Mouse (Mus musculus) monocyte, adult 2 months (primary cell): Measurements from ENCODE around the gene Phlda1.

Experiments
- DNase-seq, 2 experiments: peaks; one replicate each; pipeline ENCODE4 v3.0.0; 2022; ENCODE audit warnings: low spot score in 2 of 2, low read depth in 1 of 2

The Phlda1 gene

DNA sequence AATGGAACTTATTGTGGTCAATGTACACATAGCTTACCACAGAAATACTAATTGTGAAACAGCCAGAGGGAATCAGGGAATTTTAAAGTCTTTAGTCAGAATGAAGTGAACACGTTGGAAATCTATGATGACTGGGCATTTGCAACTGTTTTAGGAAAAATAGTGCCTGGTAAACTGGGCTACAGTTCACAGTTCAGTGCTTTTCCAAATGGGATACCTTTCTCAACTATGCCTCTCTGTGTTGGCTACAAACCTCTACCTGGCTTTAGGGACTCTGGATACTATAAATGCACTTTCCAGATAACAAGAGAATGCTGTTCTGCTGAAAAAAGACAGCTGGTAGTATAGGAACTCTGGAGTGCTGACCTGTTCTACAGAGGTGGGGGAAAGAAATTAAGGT lies 1.5 kb upstream of the Phlda1 start:
- no peak for DNase-seq

DNA sequence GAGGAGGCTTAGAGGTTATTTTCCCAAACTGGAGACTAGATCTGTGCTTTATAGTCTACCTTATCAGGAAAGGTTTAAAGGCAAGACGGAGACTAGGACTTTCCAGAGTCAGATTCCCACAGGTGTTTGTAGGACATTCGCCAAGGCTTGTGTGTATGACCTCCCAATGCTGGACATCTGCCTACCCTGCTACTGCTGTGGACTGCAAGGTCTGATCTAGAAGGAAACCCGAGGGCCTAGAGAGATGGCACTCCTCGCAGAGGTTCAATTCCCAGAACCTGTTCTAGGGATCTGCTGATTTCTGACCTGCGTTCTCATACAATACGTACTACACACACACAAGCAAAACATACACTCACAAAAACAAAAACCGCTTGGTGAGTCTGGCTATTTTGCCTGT lies 680 bp upstream of the Phlda1 start:
- DNase-seq: no peak

DNA sequence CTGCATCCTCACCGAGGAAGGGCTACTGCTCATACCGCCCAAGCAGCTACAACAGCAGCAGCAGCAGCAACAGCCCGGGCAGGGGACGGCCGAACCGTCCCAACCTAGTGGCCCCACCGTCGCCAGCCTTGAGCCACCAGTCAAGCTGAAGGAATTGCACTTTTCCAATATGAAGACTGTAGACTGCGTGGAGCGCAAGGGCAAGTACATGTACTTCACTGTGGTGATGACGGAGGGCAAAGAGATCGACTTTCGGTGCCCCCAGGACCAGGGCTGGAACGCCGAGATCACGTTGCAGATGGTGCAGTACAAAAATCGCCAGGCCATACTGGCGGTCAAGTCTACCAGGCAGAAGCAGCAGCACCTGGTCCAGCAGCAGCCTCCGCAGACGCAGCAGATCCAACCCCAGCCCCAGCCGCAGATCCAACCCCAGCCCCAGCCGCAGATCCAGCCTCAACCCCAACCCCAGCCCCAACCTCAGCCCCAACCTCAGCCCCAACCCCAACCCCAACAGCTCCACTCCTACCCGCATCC lies 907 bp downstream of the Phlda1 start:
- DNase-seq: no peak

DNA sequence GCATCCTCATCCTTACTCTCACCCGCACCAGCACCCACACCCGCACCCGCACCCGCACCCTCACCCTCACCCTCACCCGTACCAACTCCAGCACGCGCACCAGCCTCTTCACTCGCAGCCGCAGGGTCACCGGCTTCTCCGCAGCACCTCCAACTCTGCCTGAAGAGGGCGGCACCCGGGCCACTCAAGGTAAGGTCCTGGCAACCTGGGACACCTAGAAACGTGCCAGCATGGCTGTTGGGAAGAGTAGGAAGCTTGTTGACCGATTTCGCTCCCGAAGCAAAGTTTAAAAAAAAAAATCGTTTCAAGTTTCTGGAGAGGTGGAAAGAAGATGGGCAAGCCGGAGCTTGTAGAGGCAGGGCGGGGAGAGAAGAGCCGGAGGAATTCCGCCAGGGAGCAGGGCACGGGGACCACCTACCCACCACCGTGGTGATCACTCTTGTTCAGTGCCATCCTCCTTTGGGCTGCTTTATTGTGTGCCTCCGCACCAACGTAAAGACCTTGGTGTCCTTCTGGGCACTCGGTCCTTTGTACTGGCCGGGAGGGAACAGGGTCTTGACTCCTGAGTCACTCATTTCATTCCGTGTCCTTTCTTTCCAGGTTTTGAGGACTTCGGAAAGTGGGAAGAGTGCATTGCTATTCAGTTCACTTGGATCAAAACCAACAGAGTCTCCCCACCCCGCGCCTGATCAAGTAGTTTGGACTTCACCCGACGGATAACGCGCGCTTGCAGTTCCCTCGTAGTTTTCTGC lies 1.6 kb downstream of the Phlda1 start:
- DNase-seq: peak in 1 of 2 experiments; percentile 14

DNA sequence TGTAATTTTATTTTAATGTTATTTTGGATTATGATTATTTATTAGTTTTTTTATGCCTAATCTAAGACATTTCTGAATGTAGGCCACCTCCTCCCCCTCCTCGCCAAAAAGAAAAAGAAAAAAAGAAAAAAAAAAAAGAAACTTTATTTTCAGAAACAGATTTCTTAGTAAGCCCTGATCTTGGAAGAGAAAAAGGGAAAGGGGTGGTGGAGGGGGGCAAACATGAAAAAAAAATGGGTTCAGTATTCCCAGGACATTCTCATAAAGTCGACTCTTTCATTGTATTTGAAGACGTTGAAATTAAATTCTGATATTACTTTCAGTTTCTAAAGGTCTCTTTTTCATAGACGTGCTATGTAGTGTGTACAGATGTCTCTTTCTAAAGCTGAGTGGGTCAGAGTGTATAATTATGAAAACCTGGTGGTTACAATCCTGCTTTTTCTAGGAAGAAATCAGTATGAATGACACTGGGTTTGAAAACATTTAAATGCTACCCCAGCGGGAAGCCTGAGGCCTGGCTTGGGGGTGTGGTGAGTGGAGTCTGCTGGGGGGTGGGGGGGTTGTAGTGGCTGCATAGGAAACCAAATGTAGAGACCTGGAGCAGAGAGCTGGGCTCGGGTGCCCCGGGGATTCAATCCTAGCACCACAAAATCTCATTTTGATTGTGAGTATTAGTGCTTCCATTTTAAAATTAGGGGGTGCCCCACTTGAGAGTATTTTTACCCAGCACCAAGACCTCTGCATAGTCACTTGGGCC lies 2.4 kb downstream of the Phlda1 start:
- DNase-seq: no peak

DNA sequence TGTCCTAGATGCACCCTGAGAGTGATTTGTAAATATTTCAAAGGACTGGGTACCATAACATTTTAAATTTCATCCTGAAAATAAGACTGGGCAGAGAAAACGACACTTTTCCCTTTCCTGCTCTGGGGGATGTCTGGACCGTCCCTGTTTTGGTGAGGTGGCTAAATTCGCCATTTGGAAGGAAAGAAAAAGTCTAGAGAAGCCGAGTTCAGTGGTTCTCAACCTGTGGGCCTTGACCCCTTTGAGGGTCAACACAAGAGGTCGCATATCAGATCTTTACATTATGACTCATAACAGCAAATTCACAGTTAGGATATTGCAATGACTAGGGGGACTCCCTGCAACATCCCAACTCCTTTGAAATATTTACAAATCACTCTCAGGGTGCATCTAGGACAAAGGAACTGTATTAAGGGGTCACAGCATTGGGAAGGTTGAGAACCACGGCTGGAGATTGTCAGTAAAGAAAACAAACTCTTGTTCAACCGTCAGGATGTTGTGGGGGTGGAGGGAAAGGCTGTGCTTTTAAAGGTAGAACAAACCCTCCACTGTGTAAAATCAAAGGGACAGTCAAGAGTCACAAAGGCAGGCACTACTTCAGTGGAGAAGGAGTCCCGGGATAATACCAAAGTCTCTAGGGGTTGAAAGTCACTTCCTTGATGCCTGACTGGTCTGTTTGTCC lies 3.2 kb downstream of the Phlda1 start:
- DNase-seq: no peak

DNA sequence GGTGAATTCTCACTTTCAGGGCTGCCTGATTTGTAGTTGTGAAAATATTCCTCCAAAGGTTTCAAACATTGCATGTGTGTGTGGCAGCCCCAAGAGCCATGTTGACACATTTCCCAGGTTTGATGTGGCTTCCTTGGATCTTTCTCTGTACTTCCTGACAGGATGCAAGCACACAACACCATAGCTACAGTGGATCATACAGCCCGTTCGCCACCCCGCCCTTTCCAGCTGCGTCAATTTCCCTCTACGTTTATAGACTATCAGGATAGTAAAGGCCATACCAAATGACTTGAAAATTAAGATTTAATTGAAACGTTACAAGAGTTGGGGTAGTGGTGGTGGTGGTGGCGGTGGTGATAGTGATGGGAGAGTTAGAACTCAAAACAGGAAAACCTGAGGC lies 3.9 kb downstream of the Phlda1 start:
- no peak for DNase-seq

DNA sequence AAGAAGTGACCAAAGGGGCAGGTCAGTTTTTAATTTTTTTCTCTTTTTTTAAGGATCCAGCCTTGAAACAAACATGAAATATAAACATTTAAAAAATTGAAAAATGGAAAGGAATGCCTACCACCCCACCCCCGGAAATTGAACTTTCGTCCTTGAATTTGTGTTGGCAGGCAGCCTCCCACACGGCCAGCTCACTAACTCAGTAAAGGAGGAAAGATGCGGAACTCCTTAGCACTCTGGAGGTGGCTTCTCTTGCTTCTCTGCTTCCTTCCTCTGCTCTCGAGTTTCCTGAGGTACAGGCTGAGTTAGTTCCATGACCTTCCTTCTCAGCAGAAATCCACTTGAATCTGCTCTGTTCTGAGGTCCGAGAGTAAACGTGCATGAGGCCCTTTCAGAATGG lies 4.7 kb downstream of the Phlda1 start:
- no peak for DNase-seq

DNA sequence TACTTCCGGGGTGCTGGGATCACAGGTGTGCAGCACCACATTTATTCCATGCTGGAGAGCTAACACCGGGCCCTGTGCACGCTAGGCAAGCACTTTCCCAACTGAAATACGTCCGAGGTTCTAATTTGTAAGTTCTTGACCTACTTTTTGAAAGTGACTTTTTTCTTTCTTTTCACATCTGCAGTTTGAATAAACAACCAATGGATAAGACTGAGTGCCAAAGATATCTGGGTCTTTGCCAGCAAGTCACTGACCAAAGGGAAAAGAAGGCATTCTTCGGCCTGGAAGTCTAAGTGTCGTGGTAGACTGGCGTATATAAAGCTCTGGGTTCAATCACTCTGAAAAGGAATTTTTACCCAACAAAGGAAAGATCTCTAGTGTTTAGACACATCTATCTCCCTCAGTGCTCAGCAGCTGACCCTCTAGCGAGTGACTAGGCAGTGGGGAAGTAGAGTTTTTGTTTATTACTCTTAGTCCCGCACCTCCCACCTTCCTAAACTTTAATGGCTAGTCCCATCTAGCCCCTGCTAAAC lies 6.0 kb downstream of the Phlda1 start:
- DNase-seq: no peak

DNA sequence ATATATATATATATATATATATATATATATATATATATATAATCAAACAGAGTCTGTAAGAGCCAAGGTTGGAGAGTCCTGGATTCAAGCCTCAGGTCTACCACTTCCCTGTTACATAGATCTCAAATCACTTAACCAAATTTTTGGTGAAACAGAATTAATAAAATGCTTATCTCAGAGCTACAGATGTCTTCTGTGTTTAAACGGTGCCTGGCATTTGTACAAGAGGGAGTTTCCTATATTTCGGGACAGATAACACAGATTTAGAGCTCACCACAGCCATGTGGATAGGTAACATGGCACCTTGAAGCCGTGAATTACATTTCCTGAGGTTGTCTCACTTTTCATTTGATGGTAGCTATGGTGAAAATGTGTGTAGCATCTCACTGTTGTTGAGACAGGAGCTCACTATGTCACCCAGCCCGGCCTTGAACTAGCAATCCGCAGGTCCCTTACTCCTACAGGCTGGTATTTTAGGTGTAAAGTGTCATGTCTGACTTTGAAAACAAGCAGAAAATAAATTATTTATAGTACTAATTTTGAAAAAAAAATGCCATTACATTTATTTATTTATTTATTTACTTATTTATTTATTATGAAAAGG lies 8.3 kb downstream of the Phlda1 start:
- DNase-seq: no peak

DNA sequence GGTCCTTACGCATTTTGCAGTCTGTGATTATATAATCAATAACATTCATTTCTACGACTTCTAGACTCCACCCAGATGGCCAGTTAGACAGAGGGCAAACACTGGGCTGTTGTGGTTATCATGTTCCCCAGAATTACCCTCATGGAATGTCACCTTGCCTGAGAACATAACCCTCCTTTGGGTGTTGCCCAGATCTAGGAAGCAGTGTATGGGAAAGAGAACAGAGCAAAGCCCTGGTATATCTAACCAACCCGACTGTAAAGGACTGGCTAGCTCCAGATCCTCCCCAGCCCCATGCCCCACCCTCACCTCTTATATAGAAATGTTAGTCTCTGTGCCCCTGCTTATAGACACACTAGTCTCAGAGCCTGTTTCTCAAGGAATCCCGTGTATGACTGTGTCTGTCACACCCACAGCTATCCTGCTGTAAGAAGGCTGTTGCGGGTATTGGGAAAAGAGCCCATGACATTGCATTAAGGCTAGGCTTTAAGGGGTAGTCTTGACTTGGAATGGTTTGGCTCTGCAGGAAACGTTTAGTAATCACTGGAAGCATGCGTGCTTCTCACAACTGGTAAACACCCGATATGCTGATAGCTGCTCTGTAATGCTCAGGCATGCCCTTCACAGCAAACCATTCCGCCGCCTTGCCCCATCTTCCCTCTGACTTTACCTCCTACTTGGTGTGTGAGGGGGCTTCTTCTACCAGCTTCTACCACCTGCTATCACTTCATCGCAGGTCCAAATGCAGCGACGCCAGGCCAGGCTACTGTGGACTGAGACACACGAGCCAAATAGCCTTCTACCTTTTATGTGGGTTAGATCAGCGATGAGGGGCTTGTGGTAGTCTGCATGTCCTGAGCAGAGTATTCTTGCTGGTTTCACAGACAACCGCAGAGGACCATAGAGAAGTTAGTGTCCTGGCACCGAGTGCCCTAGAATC lies 9.3 kb downstream of the Phlda1 start:
- no peak for DNase-seq

DNA sequence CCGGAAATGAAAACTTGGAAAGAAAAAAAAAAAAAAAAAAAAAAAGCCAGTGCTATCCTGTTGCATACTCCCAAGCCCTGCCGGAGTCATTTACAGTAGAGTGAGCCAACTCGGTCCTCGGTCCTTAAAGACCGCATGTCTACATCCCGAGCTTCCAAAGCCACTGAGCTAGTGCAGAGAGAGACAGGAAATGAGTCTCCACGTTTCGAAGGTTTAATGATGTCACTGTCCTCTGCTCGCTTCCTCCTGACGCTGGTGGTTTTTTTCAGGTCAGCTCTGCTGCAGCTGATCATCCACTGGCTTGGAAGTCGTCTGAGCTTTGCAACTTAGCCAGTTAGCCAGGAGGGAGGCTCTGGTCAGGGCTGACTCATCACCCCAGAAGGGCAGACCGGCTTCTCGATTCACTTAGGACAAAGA lies 10.1 kb downstream of the Phlda1 start:
- DNase-seq: peak in 1 of 2 experiments; percentile 18

DNA sequence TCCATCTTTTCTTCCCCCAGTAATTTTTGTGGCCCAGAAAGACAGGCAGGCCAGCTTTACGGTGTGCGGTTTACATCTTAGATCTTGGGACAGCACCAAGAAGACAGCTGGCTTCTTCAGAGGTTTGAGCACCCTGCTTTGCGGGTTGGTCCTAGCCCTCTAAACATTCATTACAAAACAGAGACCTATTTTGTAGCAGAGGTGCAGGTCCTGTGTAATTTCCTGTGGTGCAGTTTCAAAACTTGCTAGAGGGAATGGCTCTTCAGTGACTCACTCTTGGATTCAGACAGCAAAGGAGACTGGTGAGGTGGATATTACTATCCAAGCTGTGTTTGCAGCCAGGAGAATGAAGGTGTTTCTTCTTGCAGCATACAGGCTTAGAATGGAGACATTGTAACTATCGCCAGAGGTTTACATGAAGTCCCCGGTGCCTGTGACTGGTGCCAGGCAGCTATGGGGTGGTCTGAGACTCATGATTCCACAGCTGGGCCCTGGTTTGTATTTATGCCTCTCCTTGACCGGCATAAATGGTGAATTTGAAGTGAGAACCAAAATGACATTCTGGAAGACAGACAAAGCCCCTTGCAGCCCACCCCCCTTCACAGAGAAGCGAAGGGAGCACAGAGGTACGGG lies 10.8 kb downstream of the Phlda1 start:
- no peak for DNase-seq

DNA sequence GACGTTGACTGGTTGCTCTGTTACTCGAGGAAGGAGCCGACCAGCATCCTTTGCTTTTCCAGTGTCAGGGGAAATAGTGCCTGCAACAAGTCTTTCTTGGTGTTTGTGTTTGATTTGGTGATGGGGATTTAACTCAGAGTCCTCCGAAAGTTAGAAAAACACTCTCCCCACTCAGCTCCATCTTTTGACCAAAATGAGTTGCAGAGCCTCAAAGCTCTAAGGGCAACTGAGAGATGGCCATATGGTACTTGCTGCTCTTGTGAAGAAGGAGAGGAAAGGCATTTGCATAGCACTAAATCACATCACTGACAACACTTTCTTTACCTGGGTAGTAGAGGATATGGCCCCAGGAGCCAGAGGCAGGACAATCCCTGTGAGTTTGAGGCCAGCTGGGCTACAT lies 12.3 kb downstream of the Phlda1 start:
- no peak for DNase-seq

DNA sequence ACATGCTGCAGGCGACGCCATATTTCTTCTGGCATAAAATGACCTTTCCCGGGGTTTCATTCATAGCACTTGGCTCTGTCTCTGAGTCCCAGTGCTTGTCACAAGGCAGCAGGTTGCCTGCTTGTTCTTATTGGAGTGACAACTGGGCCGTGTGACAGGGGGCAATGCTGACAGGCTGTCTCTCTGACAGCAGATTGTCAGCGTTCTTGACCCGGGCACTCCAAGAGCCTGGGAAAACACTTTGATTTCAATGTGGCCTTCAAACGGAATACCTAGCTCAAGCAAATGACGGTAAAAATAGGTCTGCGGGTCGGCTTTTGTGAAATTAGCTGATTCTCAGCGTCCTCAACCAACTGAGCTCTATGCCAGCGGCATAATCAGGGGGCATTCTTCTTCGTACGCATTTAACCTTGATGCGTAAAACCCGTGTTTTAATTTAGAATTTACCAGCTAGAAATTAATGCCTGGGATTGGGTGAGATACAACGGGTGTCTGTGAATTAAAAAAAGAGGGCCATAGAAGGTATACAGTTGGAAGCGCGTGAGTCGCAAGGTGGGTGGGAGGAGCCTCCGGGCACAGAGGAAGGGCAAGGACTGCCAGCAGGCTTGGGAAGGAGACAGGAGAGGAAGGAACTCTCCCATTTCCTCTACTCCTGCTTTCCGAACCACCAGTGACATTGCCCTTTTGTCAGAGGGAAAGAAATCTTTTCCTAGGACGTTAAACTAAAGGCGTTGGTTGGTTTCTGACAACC lies 13.7 kb downstream of the Phlda1 start:
- DNase-seq: no peak

DNA sequence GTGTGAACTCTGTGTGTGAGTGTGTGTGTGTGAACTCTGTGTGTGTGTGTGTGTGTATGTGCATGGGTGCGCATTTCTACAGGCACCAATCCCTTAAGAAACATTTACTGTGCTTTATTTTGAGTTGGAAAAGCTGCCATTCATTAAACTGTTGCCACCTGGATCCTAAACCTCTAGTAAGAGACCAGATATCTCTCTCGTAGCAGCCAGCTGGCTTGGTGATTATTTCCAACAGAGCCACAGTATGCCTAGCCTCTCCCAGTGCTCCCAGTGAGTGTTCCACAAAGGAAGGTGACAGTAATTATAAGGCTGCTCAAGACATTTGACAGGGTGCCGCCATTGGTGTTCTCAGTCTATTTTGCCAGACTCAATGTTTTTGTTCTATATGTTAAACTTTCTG lies 14.5 kb downstream of the Phlda1 start:
- DNase-seq: no peak

DNA sequence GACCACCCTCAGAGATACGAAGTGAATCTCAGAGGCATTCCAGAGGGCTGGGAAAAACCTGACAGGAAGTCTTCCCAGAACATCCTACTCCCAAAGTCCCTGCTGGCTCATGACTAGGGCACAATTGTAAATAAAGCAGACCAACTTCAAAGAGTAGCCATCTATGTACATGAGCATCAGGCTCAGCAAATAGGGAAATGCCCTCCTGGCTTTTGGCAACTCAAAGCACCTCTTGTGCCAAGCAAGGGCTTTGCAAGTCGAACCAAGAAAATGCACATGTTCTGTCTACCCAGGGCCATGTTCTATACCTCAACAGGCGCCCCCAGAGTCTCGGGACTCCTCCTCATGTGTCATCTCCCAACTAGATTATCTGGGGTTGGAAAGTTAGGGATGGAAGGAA lies 15.6 kb downstream of the Phlda1 start:
- no peak for DNase-seq

DNA sequence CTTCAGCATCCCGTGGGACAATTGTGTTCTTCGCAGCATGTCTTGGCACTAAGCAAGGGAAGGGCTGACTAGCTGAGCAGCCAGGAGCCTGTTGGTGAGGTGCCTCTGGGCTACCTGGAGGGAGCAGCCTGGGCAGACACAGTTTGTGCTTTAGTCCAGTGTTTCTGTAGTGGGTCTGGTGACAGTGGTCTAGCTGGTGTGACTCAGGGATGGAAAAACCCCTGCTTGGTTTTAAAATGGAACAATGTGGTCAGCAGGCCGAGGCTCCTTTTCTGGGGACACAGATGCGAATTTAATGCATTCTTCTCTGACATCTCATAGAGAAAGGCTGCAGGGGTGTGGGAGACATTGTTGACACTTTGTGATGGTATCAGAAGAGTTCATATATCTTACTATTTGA lies 16.1 kb downstream of the Phlda1 start:
- no peak for DNase-seq

DNA sequence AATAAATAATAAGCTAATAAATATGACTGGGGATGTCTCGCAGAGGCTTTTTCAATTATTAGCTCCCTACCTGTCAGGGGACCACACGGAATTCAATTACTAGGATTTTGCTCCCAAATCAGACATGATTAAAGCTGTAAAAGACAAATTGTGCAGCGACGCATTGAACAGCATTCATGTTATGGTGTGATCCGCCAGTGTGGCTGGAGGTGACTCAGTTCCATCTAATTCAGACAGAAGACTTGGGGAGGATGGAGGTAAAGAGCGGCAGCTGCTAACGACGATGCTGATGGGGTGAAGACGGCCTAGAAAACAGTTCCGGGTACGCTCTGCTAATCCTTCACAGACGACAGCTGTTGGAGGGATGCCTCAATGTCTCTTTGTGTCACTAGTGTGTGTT lies 17.8 kb downstream of the Phlda1 start:
- DNase-seq: no peak
